Mouse (Mus musculus) forebrain, embryonic 12.5 days (tissue): ENCODE results near the gene Col4a4. TPM values are rescaled to one million over a fixed set of nuclear protein-coding genes. Genes with fewer than 3 reads are reported as not detected.

ENCODE experiments used
- ATAC-seq: fragments of 200-750 bp; cut with Nextera tagmentation; 2 replicates; pipeline ENCODE4 v1.8.0; 2017; ENCODE audit warnings: moderate TSS enrichment; ENCODE audit not compliant: low FRiP score
- H3K27ac ChIP-seq: fragments of 300-500 bp; sonication (generic); 2 replicates; pipeline ENCODE4 v1.5.1; 2016; ENCODE audit warnings: mild to moderate bottlenecking
- H3K27me3 ChIP-seq: fragments of 300-500 bp; sonication (generic); 2 replicates; pipeline ENCODE4 v1.6.1; 2016; ENCODE audit warnings: mild to moderate bottlenecking
- H3K36me3 ChIP-seq: fragments of 300-500 bp; sonication (generic); replicated peaks from 2 replicates; pipeline ENCODE4 v1.6.1; 2016; ENCODE audit warnings: mild to moderate bottlenecking
- H3K4me1 ChIP-seq: fragments of 300-500 bp; sonication (generic); 2 replicates; pipeline ENCODE4 v1.6.1; 2016
- H3K4me2 ChIP-seq: fragments of 300-500 bp; sonication (generic); 2 replicates; pipeline ENCODE4 v1.6.1; 2016; ENCODE audit warnings: mild to moderate bottlenecking, moderate library complexity
- H3K4me3 ChIP-seq: fragments of 300-500 bp; sonication (generic); replicated peaks from 2 replicates; pipeline ENCODE4 v1.5.1; 2016; ENCODE audit warnings: mild to moderate bottlenecking
- H3K9ac ChIP-seq: fragments of 300-500 bp; sonication (generic); 2 replicates; pipeline ENCODE4 v1.6.1; 2016; ENCODE audit warnings: mild to moderate bottlenecking
- H3K9me3 ChIP-seq: fragments of 300-500 bp; sonication (generic); 2 replicates; pipeline ENCODE4 v1.6.1; 2016
- WGBS: fragments of 180-500 bp; shearing (Covaris S2); methylation state at CpG from one replicate; pipeline ENCODE4 v1.1.7; 2016; 5-methylcytosine and 5-hydroxymethylcytosine counted together
- polyA plus RNA-seq: library from polyadenylated mRNA; unstranded; fragments of >200 nt; fragmentation: Nextera tagmentation; extraction: Ambion mirVana; gene quantifications from 2 replicates; pipeline ENCODE4 v1.2.1, GENCODE M21; 2016

Col4a4 gene
- polyA plus RNA-seq, 1 experiment from 2014 or later, result 0.17 TPM

DNA sequence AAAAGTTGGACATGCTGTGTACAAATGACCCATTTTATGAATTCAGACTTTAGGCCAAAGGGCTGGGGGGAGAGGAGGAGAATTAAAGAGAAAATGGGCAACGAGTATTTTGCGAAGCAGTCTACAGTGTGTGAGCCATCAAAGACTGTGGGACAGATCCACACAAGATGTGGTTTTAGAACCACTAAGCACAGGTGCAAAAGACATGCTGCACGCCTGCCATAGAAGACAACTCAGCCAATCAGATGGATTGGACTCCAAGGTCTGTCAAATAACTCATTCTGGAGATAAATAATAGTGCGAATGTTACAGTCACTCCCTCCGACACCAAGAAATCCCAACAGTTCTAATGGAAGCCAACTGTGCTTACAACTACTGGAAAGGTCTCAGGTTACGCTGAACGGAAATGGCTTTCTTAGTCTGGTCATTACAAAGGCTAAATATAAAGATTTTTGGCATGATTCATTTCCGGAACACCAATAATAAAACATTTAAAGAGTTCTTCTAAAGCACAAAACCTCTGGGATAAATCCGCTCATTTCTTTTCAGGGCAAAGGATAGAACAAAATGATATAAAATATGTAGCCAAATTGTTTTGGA lies 25.5 kb upstream of the Col4a4 start:
- no peak overlapping the region for H3K9ac ChIP-seq
- no peaks in the 10 kb centered on the region for H3K4me1 ChIP-seq
- H3K4me3 ChIP-seq, result no peak overlapping the region
- no peak for ATAC-seq
- no peaks in the 10 kb centered on the region for H3K27me3 ChIP-seq
- no peak overlapping the region for H3K4me2 ChIP-seq
- H3K36me3 ChIP-seq, result no peaks in the 10 kb centered on the region
- no peaks in the 10 kb centered on the region for H3K9me3 ChIP-seq
- no peak overlapping the region for H3K27ac ChIP-seq
- WGBS, result 90% methylated on average over 9 of the region's 9 CpGs

DNA sequence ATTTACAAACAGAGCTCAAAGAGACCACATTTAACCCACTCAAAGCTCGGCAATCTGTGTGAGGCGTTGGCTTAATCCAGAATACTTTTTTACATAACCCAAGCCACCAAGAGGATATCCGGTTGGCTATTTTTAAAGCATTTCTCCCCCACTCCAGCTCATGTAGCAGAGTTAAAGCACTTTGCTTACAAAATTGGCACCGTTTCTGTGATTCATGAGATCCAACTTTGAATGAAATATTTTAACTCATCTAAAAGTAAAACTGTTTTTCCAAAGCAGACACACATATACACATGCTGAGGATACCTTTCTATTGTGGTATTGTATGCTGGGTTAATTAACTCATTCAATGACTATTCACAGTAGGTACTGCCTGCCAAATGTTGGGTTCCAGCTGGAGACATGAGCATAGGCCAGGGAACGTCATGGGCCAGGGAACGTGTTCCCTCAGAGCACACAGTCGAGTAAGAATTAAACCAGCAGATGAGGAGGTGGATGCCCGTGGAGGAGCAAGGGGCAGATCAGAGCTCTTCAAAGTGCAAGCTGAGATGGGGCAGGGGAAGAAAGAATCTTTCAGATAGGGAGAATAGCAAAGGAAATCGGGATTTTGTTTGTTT lies 22.1 kb upstream of the Col4a4 start:
- H3K9me3 ChIP-seq, result no peaks in the 10 kb centered on the region
- no peak overlapping the region for H3K9ac ChIP-seq
- ATAC-seq, result no peak
- no peak overlapping the region for H3K4me2 ChIP-seq
- no peaks in the 10 kb centered on the region for H3K4me1 ChIP-seq
- H3K27me3 ChIP-seq, result no peaks in the 10 kb centered on the region
- no peak overlapping the region for H3K4me3 ChIP-seq
- WGBS, result 80% methylated on average over 9 of the region's 9 CpGs
- H3K36me3 ChIP-seq, result no peaks in the 10 kb centered on the region
- H3K27ac ChIP-seq, result no peak overlapping the region

DNA sequence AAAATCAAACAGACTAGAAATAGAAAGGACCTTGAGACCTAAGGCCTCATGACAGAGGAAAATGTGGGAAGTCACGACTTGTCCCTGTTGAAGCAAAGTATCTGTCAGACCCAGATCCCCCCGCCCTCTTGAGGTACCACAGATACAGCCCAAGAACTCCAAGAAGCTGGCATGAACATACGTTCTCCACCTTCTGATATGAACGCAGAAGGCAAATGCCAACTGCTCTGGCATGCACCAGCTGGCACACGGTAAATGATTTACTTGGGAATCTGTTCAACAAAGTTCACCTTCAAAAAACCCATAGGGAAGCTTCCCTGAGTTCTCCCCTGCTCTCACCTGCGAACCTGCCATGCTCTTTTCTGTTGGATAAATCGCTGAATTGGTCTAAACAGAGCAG lies 19.2 kb upstream of the Col4a4 start:
- 89% methylated on average over 7 of the region's 7 CpGs for WGBS
- Histone ChIP-seq H3K4me2 (no peak overlapping the region), H3K4me3 (no peak overlapping the region)

DNA sequence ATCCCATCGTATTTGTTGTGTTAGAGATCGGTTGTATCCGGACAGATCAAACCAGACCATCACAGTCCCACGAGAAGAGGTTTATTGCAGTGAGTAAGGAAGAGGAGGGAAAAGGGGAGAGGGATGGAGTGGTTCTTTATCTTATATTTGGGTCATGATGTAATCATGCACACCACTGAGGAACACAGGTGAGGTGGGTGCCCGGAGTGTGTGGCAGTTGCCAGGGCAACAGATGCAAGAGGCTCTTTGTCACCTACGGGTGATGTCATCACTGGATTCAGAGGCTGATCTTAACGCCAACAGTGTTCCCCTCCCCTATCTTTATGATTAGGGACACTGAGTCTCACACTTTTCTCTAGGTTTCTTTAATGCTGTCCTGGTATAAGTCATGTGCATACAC lies 18.7 kb upstream of the Col4a4 start:
- H3K9me3 ChIP-seq, result no peaks in the 10 kb centered on the region
- H3K4me1 ChIP-seq, result no peaks in the 10 kb centered on the region
- H3K27me3 ChIP-seq, result no peaks in the 10 kb centered on the region
- H3K4me2 ChIP-seq, result no peak overlapping the region
- no peak overlapping the region for H3K4me3 ChIP-seq
- no peak for ATAC-seq
- WGBS, result 84% methylated on average over 7 of the region's 7 CpGs
- H3K27ac ChIP-seq, result no peak overlapping the region
- H3K36me3 ChIP-seq, result no peaks in the 10 kb centered on the region
- no peak overlapping the region for H3K9ac ChIP-seq

More for the DNA sequence above, 19.2 kb upstream of the Col4a4 start:
- Histone ChIP-seq H3K9ac (no peak overlapping the region), H3K4me1 (no peaks in the 10 kb centered on the region), H3K27me3 (no peaks in the 10 kb centered on the region), H3K36me3 (no peaks in the 10 kb centered on the region), H3K9me3 (no peaks in the 10 kb centered on the region), H3K27ac (no peak overlapping the region)
- ATAC-seq, result no peak

DNA sequence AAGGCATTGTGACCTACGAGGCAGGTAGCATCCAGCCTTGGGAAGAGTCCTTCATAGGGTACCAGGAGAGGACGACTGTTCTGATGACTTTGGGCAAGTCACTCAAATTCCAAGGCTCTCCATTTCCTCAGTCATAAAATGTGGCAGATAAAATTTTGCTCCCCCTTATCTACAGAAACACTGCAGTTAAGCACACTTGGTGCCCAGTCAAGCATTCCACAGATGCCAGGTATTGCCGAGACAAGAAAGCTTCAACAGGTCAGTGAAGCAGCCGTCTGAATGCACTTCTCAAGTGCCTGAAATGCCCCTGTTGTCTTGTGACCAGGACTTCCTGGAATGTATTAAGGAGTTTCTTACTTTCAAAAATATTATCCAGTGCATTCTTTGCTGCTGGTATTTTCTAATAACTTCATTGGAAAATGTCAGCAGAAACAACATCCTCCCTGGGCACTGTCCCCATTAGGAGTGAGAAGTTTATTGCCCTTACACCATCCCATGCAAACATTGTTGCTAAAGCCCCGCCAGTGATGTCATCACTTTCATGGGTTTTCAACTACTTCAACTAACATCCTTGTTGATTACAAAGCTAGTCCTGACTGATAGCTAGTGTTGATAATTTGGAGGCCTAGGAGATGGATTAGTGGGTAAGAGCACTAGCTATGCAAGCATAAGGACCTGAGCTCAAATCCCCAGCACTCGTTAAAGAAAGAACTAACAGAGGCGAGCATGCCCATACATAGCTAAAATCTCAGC lies 16.7 kb upstream of the Col4a4 start:
- H3K27me3 ChIP-seq, result no peaks in the 10 kb centered on the region
- 82% methylated on average over 7 of the region's 7 CpGs for WGBS
- H3K4me3 ChIP-seq, result no peak overlapping the region
- H3K36me3 ChIP-seq, result no peaks in the 10 kb centered on the region
- ATAC-seq, result no peak
- no peak overlapping the region for H3K4me2 ChIP-seq
- no peaks in the 10 kb centered on the region for H3K4me1 ChIP-seq
- no peak overlapping the region for H3K9ac ChIP-seq
- H3K9me3 ChIP-seq, result no peaks in the 10 kb centered on the region
- H3K27ac ChIP-seq, result no peak overlapping the region

DNA sequence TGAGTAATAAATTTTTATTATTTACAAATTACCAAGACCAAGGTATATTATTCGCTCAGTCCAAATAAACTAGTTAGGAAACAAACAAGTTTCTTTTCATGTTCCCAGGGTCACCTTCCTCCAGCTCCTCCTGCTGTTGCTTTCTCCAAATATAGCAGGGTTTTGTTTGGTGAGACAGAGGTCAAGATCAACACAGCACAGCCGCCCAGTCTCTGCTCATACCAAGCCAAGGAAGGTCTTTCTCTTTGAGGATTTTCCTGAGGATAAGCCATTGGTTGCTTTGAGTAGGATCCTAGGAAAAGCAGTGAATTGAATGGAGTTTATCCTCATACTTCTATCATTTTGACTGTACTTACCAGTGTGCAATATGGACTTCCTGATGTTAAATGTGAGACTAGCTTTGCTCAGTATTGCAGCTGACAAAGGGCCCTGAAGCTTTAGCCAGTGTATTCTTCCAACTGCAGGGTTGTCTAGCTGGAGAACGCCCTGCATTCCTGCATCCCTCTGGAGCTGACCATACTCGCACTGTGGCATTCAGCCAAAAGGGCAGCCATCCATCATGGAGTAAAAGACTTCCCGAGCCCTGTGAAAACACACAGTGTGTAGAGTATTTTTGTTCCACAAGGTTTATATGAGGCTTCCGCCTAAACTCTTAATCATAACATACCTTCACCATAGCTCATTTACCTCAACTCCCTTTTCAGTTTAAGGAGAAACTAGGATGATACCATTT lies 10.4 kb upstream of the Col4a4 start:
- H3K36me3 ChIP-seq, result no peaks in the 10 kb centered on the region
- H3K4me3 ChIP-seq, result no peak overlapping the region
- 81% methylated on average over 6 of the region's 6 CpGs for WGBS
- no peak overlapping the region for H3K27ac ChIP-seq
- no peak overlapping the region for H3K4me2 ChIP-seq
- H3K9ac ChIP-seq, result no peak overlapping the region
- H3K9me3 ChIP-seq, result no peaks in the 10 kb centered on the region
- H3K27me3 ChIP-seq, result no peaks in the 10 kb centered on the region
- ATAC-seq, result no peak
- H3K4me1 ChIP-seq, result no peaks in the 10 kb centered on the region

DNA sequence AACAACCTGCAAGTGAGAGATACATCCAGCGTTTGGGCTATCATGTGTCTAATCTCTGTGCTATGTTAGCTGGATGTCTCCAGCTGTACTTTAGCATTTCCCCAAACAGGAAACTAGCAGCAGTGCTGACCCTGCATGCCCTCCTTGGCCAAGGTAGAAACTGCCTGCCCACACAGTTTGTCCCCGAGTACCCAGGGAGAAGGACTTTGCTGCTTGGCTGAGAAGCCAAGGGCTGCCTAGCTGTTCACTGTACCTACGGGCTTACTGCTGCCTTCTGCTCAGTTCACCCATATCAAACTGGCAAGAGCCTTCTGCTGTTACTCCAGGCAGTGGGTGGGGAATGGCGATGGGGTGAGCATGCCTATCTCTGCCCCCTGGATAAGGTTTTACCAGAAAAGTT lies 3.6 kb upstream of the Col4a4 start:
- 78% methylated on average over 4 of the region's 4 CpGs for WGBS
- ATAC-seq, result no peak
- Histone ChIP-seq H3K4me2 (no peak overlapping the region), H3K9ac (no peak overlapping the region), H3K27me3 (peaks cover 27% of the 10 kb centered on the region), H3K4me3 (no peak overlapping the region), H3K36me3 (no peaks in the 10 kb centered on the region), H3K9me3 (no peaks in the 10 kb centered on the region), H3K4me1 (peaks cover 10% of the 10 kb centered on the region), H3K27ac (no peak overlapping the region)

DNA sequence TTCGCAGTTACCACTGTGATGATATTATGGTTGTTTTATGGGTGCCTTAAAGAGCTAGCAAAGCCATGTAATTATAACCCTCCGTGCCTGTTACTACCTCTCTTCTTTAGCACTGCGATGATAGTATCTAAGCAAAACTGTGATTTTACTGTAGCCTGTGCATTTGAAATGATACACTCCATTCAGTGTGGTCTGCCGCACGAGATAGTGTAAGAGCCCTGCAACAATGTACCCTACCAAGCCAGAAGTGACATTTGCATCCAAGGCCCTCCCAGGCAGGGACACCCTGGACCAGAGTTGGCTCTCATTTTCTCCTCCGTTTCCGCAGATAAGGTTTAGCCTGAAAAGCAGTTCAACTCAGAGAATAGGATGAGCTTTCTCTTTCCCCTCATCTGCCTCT lies 668 bp downstream of the Col4a4 start:
- no peak overlapping the region for H3K27ac ChIP-seq
- peaks cover 30% of the 10 kb centered on the region for H3K27me3 ChIP-seq
- H3K4me2 ChIP-seq, result peak overlapping the region; percentile 66
- WGBS, result 72% methylated on average over 7 of the region's 7 CpGs
- H3K9me3 ChIP-seq, result no peaks in the 10 kb centered on the region
- no peak overlapping the region for H3K9ac ChIP-seq
- H3K4me3 ChIP-seq, result no peak overlapping the region
- no peak for ATAC-seq
- peaks cover 10% of the 10 kb centered on the region for H3K4me1 ChIP-seq
- H3K36me3 ChIP-seq, result no peaks in the 10 kb centered on the region

DNA sequence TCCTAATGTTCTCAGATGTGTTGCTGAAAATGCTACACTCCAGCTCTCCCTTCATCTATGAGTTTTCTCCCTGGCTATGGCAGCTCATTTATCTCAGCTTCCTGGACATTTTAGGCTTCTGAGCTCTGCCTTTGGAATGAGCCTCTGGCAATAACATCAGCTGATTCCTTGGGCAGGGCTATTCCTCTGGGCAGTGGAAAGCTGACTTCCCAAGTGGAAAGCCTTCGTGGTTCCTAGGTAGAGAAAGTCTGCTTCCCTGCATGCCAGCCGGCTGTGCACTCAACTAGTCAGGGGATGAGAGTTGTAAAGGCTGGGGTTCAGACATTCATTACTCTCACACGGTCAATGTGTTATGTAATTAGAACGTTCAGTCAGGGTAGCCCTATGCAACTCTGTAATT lies 8.3 kb downstream of the Col4a4 start:
- no peak overlapping the region for H3K27ac ChIP-seq
- 77% methylated on average over 4 of the region's 4 CpGs for WGBS
- no peak for ATAC-seq
- no peaks in the 10 kb centered on the region for H3K36me3 ChIP-seq
- no peak overlapping the region for H3K4me3 ChIP-seq
- H3K4me2 ChIP-seq, result no peak overlapping the region
- no peaks in the 10 kb centered on the region for H3K9me3 ChIP-seq
- H3K9ac ChIP-seq, result no peak overlapping the region
- H3K4me1 ChIP-seq, result no peaks in the 10 kb centered on the region
- no peaks in the 10 kb centered on the region for H3K27me3 ChIP-seq

DNA sequence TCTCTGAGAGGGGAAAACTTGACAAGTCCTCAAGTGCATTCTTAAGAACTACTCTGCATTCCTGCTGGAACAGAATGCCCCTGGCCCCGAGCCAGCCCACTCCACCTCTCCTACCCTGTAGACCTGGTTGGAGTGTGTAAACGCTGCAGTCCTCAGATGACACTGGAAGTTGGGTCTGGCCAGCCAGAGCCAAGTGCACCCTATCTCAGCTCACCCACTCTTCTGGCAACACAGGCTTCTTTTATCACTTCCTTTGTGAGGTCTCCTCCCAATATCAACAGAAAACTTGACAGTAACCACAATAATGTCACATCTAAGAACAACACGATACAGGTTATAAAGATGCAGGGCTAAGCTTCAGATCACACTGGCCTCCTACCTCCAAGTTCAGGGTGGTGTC lies 8.7 kb downstream of the Col4a4 start:
- no peaks in the 10 kb centered on the region for H3K27me3 ChIP-seq

DNA sequence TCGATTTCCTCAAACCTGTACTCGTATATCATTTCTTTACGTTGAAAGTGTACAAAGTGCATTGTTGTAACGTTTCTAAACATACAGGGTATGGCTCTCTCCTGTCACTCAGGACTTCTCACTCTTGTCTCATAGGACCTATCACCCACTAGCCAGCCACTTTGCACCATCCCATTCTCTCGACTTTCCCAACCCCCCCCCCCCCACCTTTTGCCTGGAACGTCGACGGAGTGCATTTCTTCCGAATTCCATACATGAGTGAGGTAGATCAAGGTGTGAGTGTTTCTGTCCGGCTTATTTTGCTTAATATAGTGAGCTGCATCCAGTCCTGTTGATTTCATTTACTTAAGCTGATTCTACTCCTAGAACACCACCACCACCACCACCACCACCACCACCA lies 9.3 kb downstream of the Col4a4 start:
- ATAC-seq, result no peak
- H3K27me3 ChIP-seq, result no peaks in the 10 kb centered on the region
- no peaks in the 10 kb centered on the region for H3K9me3 ChIP-seq
- H3K4me1 ChIP-seq, result no peaks in the 10 kb centered on the region
- H3K4me2 ChIP-seq, result no peak overlapping the region
- H3K27ac ChIP-seq, result no peak overlapping the region
- H3K4me3 ChIP-seq, result no peak overlapping the region
- 92% methylated on average over 10 of the region's 10 CpGs for WGBS
- H3K36me3 ChIP-seq, result no peaks in the 10 kb centered on the region
- no peak overlapping the region for H3K9ac ChIP-seq

More for the DNA sequence above, 8.7 kb downstream of the Col4a4 start:
- Histone ChIP-seq H3K36me3 (no peaks in the 10 kb centered on the region), H3K9me3 (no peaks in the 10 kb centered on the region), H3K4me3 (no peak overlapping the region), H3K9ac (no peak overlapping the region), H3K27ac (no peak overlapping the region), H3K4me1 (no peaks in the 10 kb centered on the region), H3K4me2 (no peak overlapping the region)
- 80% methylated on average over 3 of the region's 3 CpGs for WGBS
- no peak for ATAC-seq

DNA sequence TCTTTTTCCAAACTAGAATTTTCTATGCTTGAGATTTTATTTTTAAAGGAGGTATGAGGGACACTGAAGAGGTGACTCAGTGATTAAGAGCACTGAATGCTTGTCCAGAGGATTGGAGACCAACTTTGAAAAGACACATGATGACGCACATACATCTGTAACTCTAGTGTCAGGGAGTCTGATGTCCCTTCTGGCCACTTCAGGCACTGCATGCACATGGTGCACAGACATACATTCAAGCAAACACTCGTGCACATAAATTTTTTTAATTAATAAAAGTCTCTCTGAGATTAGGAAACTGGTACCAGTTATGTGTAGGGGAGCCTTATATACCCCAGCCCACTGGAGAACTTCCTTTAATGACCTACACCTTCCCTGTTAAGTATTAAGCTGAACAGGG lies 10.5 kb downstream of the Col4a4 start:
- Histone ChIP-seq H3K36me3 (no peaks in the 10 kb centered on the region), H3K4me3 (no peak overlapping the region), H3K9ac (no peak overlapping the region), H3K4me2 (no peak overlapping the region), H3K9me3 (no peaks in the 10 kb centered on the region), H3K4me1 (no peaks in the 10 kb centered on the region), H3K27me3 (no peaks in the 10 kb centered on the region), H3K27ac (no peak overlapping the region)
- 74% methylated on average over 2 of the region's 2 CpGs for WGBS
- no peak for ATAC-seq
